Mouse (Mus musculus): ENCODE data around the gene Pcnx2.

- TF ChIP-seq CTCF (IDR thresholded peaks at IDR 0.05; ENCODE audit: extremely low read depth, insufficient read length, insufficient replicate concordance, low read depth, low read length) (no peak), POLR2A (IDR thresholded peaks at IDR 0.05; ENCODE audit: low read depth, low read length) (no peak)
Measured at GRCm38 (mm10) chr8:125842158-125842557, 56.0 kb downstream of the Pcnx2 start.
